Mouse (Mus musculus) left cerebral cortex, adult 2 months (tissue): ENCODE results near the gene Atp13a1. TPM values are rescaled to one million over a fixed set of nuclear protein-coding genes. Genes with fewer than 3 reads are reported as not detected.
A peak's percentile ranks its signal among the peaks of the same experiment; 100 is the strongest.

Experiments used
- DNase-seq, 2 experiments: peaks; one replicate each; pipeline ENCODE4 v3.0.0; 2021 to 2022; ENCODE audit warnings: low spot score in 2 of 2, mixed read lengths in 1 of 2; ENCODE audit errors: extremely low spot score in 1 of 2
- H3K27ac ChIP-seq: fragments of 200-600 bp; 2 replicates; pipeline ENCODE4 v1.8.1; 2022
- H3K4me3 ChIP-seq: fragments of 200-600 bp; 2 replicates; pipeline ENCODE4 v1.8.1; 2022
- CTCF ChIP-seq: fragments of 200-600 bp; IDR thresholded peaks from 2 replicates; pipeline ENCODE4 v1.8.1; 2022; ENCODE audit warnings: antibody characterized with exemption, mild to moderate bottlenecking, moderate library complexity
- intact Hi-C: fragments of 180-260 bp; cut with DNase I; formaldehyde crosslinking; loops from one replicate; pipeline ENCODE4 v1.15.1; 2025
- total RNA-seq, 2 experiments: library from RNA; stranded (reverse); gene quantifications; 2 replicates each; pipeline ENCODE4 v1.2.3; 2021

The Atp13a1 gene
- total RNA-seq, 2 experiments from 2014 or later: 37.2 to 38.5 TPM

DNA sequence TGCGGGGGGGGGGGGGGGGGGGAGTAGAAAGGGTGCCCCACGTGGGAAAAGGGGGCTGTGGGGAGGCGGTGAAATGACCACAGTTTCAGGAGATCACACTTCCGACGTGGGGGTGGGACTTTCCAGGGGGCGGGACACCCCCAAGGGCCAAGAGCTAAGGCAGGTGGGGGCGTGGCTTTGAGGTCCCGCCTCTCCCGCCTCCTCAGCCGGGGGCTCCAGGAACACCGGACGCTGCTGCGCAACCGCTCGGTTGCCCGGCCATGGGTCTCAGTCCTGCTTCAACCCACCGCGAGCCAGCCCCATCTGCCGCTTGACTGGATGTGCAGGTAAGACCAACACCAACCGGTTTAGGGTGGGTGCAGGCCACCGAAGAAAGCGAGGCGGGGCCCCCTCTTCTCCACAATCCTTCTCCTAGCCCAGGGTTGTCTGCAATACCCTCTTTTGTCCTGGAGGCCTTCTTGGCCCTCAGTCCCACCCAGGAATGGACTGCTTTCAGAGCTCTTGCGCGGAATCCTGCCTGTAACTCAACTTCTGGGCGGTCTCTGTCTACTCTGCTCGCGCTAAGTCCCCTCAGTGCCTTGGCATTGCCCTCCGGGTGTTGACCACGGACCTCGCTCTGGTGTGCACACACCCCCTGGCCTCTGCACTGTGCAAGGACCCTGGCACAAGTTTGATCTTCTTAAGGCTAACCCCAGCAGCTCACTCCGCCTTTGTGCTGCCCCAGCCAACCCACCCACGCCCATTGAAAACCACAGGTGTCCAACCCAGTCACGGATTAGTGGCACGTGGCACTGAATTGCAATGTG is 31.6 kb downstream of the Atp13a1 start, which contains the start of gene Lpar2:
TSS of gene Lpar2 (plus strand) at position 44 of the 806 bp plus-strand sequence.
- DNase-seq: no peak
- H3K27ac ChIP-seq: no peak within 1 kb of the TSS
- intact Hi-C loops: no loop called here
- peak within 1 kb of the TSS; percentile 50 for H3K4me3 ChIP-seq
- no peak; the same call in 1 of the 2 replicates for TF ChIP-seq CTCF

DNA sequence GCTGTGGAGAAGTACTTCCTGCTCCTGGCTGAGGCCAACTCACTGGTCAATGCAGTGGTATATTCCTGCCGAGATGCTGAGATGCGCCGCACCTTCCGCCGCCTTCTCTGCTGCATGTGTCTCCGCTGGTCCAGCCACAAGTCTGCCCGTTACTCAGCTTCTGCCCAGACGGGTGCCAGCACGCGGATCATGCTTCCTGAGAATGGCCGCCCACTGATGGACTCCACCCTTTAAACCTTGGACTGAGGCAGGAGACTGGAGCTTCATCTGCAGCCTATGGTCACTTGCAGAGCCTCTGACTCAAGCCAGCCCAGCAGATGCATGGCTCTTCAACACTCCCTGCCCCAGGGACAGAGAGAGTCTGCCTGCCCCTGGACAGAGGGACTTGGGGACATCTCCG is 35.4 kb downstream of the Atp13a1 start:
- no peak for DNase-seq
- Histone ChIP-seq H3K4me3 (no peak overlapping the region), H3K27ac (no peak overlapping the region)
- intact Hi-C loops: no loop called here
- TF ChIP-seq CTCF: no peak

DNA sequence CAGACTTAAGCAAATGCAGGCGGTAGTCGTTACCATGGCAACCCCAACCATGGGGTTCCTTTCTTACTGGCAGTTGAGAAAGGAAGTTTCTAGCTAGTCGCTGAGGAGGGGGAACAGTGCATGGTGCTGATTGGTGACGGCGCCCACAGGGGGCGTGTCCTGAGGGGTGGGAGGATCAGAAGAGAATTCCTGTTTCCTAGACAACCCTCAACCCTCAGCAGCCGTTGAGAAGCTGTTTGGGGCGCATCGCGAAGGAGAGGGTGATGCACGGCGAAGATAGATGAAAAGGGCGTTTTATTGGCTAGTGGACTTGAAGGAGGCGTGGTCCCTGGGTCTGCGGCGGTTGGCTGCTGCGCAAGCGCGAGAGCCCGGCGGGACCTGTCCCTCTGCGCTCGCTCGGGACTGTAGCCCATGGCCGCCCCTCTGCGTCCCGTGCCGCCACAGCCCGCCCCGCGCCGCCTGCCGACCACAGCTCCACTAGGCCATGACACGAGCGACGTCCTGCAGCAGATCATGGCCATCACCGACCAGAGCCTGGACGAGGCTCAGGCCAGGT is 41.4 kb downstream of the Atp13a1 start, which contains the start of gene Pbx4:
TSS of gene Pbx4 (plus strand) at position 194 of the 556 bp plus-strand sequence.
- TF ChIP-seq CTCF: no peak; the same call in 1 of the 2 replicates
- peak within 1 kb of the TSS; percentile 74 for H3K4me3 ChIP-seq
- H3K27ac ChIP-seq: peak within 1 kb of the TSS; percentile 75
- DNase-seq: peak; percentile 90 to 93
- intact Hi-C loops: no loop called here

DNA sequence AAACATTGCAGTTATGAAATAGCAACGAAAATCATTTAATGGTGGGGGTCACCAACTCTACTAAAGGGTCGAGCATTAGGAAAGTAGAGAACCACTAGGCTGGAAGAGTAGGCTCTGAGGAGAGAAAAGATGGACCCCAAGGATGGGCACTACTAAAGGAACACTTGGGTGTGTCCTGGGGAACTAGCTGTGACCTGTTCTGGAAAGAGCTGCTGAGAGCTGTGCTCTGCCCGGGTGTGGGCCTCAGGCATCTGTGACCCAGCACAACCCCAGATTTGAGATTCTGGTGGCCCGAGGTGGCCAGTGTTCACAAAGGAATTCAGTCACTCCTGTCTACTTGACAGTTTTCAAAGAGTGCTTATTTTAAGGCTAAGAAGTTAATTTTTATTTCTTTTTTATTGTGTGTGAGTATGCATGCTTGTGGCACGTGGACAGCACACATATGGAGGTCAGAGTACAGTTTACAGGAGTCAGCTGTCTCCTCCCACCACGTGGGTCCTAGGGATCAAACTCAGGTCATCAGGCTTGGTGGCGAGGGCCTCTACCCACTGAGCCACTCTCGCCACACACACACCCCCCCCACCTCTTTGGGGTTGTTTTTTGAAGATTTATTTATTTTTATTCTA is 46.2 kb downstream of the Atp13a1 start:
- Histone ChIP-seq H3K27ac (no peak overlapping the region), H3K4me3 (no peak overlapping the region)
- no peak for TF ChIP-seq CTCF
- no peak for DNase-seq
- intact Hi-C loops: no loop called here

DNA sequence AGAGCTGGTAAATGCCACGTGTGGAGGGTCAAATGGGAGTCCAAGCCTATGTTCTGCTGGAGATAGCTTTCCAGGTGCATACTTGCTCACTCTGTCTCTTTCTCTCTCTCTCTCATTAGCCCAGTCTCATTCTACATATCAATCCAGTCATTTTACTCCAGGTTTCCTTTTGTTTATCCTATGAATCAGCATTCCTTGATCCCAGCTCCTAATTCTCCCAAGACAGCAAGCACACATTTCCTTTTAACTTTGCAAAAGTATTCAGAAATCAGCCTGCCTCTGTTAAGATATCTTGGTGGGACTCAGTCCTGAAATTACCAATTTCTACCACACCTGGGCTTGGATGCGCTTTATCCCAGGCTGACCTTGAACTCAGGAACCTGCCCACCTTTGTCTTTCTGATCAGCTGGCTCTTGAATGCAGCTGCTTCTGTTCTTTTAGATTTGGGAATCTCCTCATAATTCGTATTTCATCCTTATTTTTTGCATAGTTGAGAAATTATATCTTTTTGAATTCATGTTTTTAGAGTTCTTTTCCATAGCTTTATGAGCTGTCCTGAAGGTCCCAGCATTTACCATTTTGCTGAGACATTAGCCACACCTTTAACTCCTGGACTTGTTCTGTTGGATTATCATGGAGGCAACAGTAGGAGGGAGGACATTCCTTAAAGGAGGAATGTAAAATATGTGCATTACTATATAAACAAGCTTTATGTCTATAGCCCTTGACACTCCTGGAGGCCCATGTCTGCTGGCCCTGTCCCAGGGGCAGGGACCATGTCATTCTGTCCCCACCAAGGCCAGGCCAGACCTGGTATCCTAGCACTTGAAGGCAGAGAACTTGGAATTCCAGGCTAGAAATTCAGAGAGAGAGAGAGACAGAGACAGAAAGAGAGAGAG is 56.5 kb downstream of the Atp13a1 start:
- Histone ChIP-seq H3K4me3 (no peak overlapping the region), H3K27ac (no peak overlapping the region)
- no peak for DNase-seq
- no peak for TF ChIP-seq CTCF
- intact Hi-C loops: no loop called here

DNA sequence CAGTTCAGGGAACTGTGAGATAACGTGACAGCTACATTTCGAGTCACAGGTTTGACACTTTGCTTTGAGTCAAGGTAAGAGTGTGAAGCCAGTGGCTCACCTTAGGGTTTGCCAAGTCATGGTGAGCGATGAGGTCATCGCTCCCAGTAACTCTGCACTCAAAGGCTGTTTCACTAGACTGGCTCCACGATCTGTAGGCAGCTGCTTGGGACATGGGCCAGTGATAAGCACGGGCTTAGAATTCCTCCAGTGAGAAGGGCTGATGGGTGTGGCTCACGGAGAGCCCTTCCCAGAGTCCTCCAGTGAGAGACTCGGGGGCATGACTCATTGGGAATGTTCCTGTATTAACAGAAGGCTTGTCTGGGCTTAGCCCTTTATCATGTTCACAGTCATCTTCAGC is 58.0 kb downstream of the Atp13a1 start:
- no peak for TF ChIP-seq CTCF
- DNase-seq: no peak
- Histone ChIP-seq H3K27ac (no peak overlapping the region), H3K4me3 (no peak overlapping the region)
- intact Hi-C loops: no loop called here

DNA sequence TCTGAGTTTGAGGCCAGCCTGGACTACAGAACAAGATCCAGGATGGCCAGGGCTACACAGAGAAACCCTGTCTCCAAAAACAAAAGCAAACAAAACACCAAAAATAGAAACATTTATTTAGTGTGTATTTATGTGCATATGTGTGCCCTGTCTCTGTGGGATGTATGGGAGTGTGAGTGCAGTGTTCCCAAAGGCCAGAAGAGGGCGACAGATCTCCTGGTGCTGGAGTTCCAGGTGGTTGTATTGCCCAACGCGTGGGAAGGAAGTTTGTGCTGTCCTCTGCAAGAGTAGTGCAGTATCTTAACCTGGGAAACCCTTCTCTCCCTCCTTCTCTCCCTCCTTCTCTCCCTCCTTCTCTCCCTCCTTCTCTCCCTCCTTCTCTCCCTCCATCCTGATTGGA is 58.9 kb downstream of the Atp13a1 start:
- Histone ChIP-seq H3K27ac (no peak overlapping the region), H3K4me3 (no peak overlapping the region)
- DNase-seq: no peak
- intact Hi-C loops: no loop called here
- TF ChIP-seq CTCF: no peak; the same call in 1 of the 2 replicates

DNA sequence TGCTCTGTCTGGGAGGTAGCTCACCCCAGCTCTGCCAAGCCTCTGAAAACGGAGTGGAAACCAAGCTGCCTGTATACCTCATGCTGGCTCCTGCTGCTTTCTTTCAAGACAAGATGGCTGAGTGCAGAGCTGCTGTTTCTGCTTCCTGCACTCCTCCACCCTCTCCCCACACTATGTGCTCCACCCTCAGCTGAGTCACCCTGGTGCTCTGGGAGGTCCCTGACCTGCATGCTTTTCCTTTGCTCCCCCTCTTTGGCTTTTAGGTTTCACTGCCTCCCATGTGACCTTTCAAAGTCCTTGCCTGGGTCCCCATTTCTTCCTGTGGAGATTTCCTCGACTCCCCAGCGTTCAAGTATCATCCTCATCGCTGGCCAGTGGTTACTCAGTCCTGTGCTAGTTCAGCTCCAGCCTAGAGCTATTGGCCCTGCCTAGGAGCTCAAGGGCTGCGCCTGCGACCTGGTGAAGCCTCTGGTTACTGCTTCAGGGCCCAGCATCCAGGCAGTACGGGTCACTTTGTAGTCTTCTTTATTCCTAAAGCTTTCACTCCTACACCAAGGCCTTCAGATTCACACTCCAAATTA is 60.1 kb downstream of the Atp13a1 start:
- DNase-seq: no peak
- no peak overlapping the region for H3K4me3 ChIP-seq
- no peak overlapping the region for H3K27ac ChIP-seq
- TF ChIP-seq CTCF: no peak
- intact Hi-C loops: no loop called here

DNA sequence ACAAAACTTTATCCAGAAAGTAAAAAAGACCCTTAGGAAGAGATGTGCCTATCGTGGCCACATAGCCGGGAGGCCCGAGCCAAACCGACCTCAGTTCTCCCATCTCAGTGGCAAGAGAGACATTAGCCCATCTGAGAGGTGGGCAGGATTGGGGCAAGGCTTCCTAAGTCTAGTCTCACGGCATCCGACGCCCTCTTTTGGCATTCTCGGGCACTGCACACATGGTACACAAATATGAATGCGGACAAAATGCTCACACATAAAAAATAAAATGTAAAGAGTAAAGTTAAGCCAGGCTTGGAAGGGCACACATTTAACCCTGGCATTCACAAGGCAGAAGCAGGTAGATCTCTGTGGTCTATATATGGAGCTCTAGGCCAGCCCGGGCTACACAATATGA is 62.9 kb downstream of the Atp13a1 start:
- TF ChIP-seq CTCF: no peak
- no peak overlapping the region for H3K27ac ChIP-seq
- DNase-seq: no peak
- intact Hi-C loops: no loop called here
- H3K4me3 ChIP-seq: no peak overlapping the region

Other genes with a start within 250 kb of the Atp13a1 start
- 10 to 100 TPM; 18.9 to 19.7 TPM for gene Zfp868, start 165.6 kb upstream of the Atp13a1 start, total RNA-seq
- 1 to 10 TPM; 3.5 to 4.6 TPM for gene Zfp964, start 136.7 kb upstream of the Atp13a1 start, total RNA-seq
- gene Zfp869, start 80.4 kb upstream of the Atp13a1 start, total RNA-seq: 10 to 100 TPM; 19.9 to 22.6 TPM
- 1 to 10 TPM; 3.7 to 3.9 TPM for gene Zfp963, start 41.2 kb upstream of the Atp13a1 start, total RNA-seq
- gene Gm20422, start 16.3 kb upstream of the Atp13a1 start, total RNA-seq: 1 to 10 TPM in 1 of 2 experiments, under 1 TPM in 1; 1.00 to 1.4 TPM
- gene Zfp866, start within 50 bp of the Atp13a1 start, total RNA-seq: 10 to 100 TPM; 28.7 to 28.8 TPM
- gene Gmip, start 17.5 kb downstream of the Atp13a1 start, total RNA-seq: 10 to 100 TPM; 13.1 to 22.5 TPM
- under 1 TPM; 0.41 to 0.75 TPM for gene Lpar2, start 31.3 kb downstream of the Atp13a1 start, total RNA-seq
- gene Pbx4, start 41.3 kb downstream of the Atp13a1 start, total RNA-seq: 10 to 100 TPM; 18.5 to 20.7 TPM
- gene Cilp2, start 96.5 kb downstream of the Atp13a1 start, total RNA-seq: under 1 TPM; 0.63 to 0.91 TPM
- gene Tssk6, start 111.0 kb downstream of the Atp13a1 start, total RNA-seq: under 1 TPM in 1 of 2 experiments, not detected in 1; 0.25 TPM
- 100 to 1,000 TPM; 145 to 146 TPM for gene Ndufa13, start 111.4 kb downstream of the Atp13a1 start, total RNA-seq
- gene Yjefn3, start 111.5 kb downstream of the Atp13a1 start, total RNA-seq: 10 to 100 TPM; 25.8 to 30.7 TPM
- gene Gatad2a, start 205.2 kb downstream of the Atp13a1 start, total RNA-seq: 10 to 100 TPM; 27.6 to 32.2 TPM